Mouse (Mus musculus) bone marrow macrophage, adult 2 months (primary cell): ENCODE data around the gene Slc5a11. TPM values are rescaled to one million over a fixed set of nuclear protein-coding genes. Genes with fewer than 3 reads are reported as not detected.

Experiments
- H3K27ac ChIP-seq: 2 replicates; pipeline ENCODE4 v1.5.1; 2012; ENCODE audit warnings: low read depth, low read length; ENCODE audit not compliant: insufficient read depth
- H3K4me1 ChIP-seq: 2 replicates; pipeline ENCODE4 v1.6.1; 2012; ENCODE audit warnings: low read length; ENCODE audit not compliant: control insufficient read depth, insufficient read depth
- H3K4me3 ChIP-seq: 2 replicates; pipeline ENCODE4 v1.5.1; 2012; ENCODE audit warnings: mild to moderate bottlenecking, low read length, moderate library complexity; ENCODE audit not compliant: insufficient read depth
- CTCF ChIP-seq: IDR thresholded peaks from 2 replicates; pipeline ENCODE4 v1.5.1; 2012; ENCODE audit warnings: low read depth, mild to moderate bottlenecking, low read length, moderate library complexity
- POLR2A ChIP-seq: IDR thresholded peaks from 2 replicates; pipeline ENCODE4 v1.6.1; 2012; ENCODE audit warnings: mild to moderate bottlenecking, low read depth, low read length, borderline replicate concordance
- polyA plus RNA-seq: library from polyadenylated mRNA; stranded (reverse); fragments of >200 nt; gene quantifications from 2 replicates; pipeline ENCODE4 v1.2.4, GENCODE M21; 2012; ENCODE audit not compliant: missing spikeins, insufficient read depth, insufficient read length

Slc5a11 gene
- polyA plus RNA-seq = not detected in 2 replicates

DNA sequence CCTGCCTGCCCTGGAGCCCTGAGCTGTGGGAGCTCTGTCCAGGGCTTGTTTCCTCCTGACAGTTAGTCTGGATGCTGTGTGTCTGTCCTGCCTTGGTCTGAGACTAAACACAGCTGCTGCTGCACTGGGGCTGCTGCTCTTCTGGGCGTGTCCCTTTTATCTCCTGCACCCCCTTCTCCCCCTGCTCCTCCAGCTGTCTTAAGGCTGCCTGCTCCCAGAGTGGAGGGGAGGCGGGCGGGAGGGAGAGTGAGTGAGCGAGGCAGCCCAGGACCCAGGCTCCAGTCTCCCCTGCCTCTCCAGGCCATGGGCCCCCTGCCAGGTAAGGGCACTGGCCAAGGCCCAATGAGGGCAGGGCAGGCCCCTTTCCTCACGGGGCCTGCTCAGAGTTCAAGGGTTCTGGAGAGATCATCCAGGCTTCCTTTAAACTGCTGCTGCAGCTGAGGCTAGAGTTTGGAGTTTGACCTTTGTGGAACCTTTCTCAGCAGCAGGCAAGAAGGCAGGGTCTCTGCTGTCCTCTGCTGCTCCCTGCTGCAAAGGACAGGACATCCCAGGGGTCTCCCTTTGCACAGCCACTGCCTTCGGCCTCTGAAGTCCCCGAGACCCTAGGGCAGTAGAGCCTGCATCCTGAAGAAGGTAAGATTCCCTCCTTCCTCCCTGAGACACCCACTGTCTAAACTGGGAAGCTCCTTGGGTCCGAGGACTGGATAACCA is at the start of gene Slc5a11:
Gene Slc5a11 (plus strand): TSS at position 416 of the 711 bp plus-strand sequence.
- TF ChIP-seq CTCF = no peak
- TF ChIP-seq POLR2A = no peak
- 0 out of 2 replicates have a peak, but pooled peaks cover 2% of the 10 kb centered on the region for H3K4me1 ChIP-seq
- H3K4me3 ChIP-seq = no peak within 1 kb of the TSS
- H3K27ac ChIP-seq = no peak within 1 kb of the TSS

- peaks cover 19% of the 10 kb centered on the region for H3K4me1 ChIP-seq
- no peak overlapping the region for H3K4me3 ChIP-seq
- TF ChIP-seq CTCF = no peak
- no peak for TF ChIP-seq POLR2A
- no peak overlapping the region for H3K27ac ChIP-seq
Observed at GRCm38 (mm10) chr7:123167436-123167835, 47.1 kb upstream of the Slc5a11 start.

GRCm38 (mm10) chr7:123169618-123170017 is 45.0 kb upstream of the Slc5a11 start:
- no peak overlapping the region for H3K4me3 ChIP-seq
- no peak overlapping the region for H3K27ac ChIP-seq
- H3K4me1 ChIP-seq = peaks cover 19% of the 10 kb centered on the region
- no peak for TF ChIP-seq CTCF
- no peak for TF ChIP-seq POLR2A

- peaks cover 28% of the 10 kb centered on the region for H3K4me1 ChIP-seq
- TF ChIP-seq POLR2A = no peak
- no peak for TF ChIP-seq CTCF
- no peak overlapping the region for H3K4me3 ChIP-seq
Observed at GRCm38 (mm10) chr7:123172101-123172500, 42.5 kb upstream of the Slc5a11 start.

GRCm38 (mm10) chr7:123177215-123177614 is 37.4 kb upstream of the Slc5a11 start:
- TF ChIP-seq POLR2A = no peak
- TF ChIP-seq CTCF = no peak
- Histone ChIP-seq H3K4me1 (peaks cover 9% of the 10 kb centered on the region), H3K27ac (no peak overlapping the region), H3K4me3 (no peak overlapping the region)

More at GRCm38 (mm10) chr7:123172101-123172500, 42.5 kb upstream of the Slc5a11 start:
- H3K27ac ChIP-seq = no peak overlapping the region

GRCm38 (mm10) chr7:123181787-123182701 is 32.5 kb upstream of the Slc5a11 start:
- no peaks in the 10 kb centered on the region for H3K4me1 ChIP-seq
- H3K4me3 ChIP-seq = no peak overlapping the region
- TF ChIP-seq CTCF = no peak
- TF ChIP-seq POLR2A = no peak
- H3K27ac ChIP-seq = no peak overlapping the region

DNA sequence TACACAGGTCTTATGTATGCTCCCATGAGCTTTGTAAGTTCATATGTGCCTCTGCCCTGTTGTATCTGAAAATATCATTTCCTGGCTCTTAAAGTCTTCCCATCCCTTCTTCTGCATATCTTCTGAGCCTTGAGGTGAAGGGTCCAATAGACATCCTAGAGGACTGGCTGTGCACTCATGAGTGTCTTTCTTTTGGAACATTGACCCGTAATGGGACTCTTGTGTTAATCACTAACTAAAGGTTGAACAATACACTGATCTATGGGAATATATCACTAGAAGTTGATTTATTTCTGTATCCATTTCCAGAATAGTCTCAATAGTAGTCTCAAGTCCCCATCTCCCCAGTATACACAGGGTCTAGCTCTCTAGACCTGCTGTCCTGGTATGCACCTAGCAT is 29.7 kb upstream of the Slc5a11 start:
- H3K4me1 ChIP-seq = no peaks in the 10 kb centered on the region
- H3K27ac ChIP-seq = no peak overlapping the region
- TF ChIP-seq POLR2A (no peak), CTCF (no peak)

GRCm38 (mm10) chr7:123186463-123186862 is 28.1 kb upstream of the Slc5a11 start:
- Histone ChIP-seq H3K4me1 (no peaks in the 10 kb centered on the region), H3K27ac (no peak overlapping the region), H3K4me3 (no peak overlapping the region)
- TF ChIP-seq POLR2A (no peak), CTCF (no peak)

More for the DNA sequence above, 29.7 kb upstream of the Slc5a11 start:
- no peak overlapping the region for H3K4me3 ChIP-seq

DNA sequence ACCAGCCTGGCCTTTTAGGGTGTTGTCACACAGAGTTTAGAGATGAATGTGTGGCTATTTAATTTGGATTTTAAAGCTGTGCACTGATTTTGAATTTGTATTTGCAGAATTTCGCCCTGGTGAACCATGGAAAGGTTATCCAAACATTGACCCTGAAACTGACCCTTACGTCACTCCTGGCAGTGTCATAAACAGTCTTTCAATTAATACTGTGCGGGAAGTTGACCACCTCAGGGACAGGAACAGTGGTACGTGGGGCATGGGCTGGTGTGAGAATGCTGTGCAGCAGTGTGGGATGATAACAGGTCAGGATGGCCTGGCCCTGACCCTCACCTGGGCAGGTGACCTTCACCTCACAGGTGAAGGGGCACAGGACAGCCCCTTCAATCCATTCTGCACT is 27.3 kb upstream of the Slc5a11 start:
- Histone ChIP-seq H3K4me1 (no peaks in the 10 kb centered on the region), H3K27ac (no peak overlapping the region), H3K4me3 (no peak overlapping the region)
- TF ChIP-seq CTCF (no peak), POLR2A (no peak)
